8 mouse cellular contexts compared by ENCODE assay signal in the genomic region with DNA sequence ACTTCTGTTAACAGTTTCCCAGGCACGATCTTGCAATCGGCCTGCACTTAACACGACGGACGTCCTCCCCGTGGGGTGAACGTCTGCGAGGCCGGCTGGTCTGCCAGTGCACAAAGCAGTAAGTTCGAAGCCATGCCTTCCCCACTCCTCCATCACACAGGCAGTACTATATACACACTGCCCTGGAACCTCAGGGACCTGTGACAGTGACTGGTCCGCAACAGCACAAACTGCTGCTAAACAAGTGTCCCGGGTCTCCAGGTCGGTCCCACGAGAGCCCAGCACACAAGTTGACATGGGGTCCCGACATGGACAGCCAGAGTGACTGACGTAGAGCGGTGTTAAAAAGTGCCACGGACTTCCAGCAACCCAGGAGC. TPM values are rescaled to one million over a fixed set of nuclear protein-coding genes. Genes with fewer than 3 reads are reported as not detected.
DNase-seq lines count a peak whose midpoint lies in the region; ATAC-seq and TF ChIP-seq lines count a peak whose summit lies in the region.

No protein-coding gene starts in this region.

- no peaks in the 10 kb centered on the region for H3K9me3 ChIP-seq in kidney, embryonic 14.5 days (ENCODE audit: control insufficient read depth, low read length)

- H3K27me3 ChIP-seq in Patski, result no peaks in the 10 kb centered on the region
- H3K27me3 ChIP-seq in kidney, embryonic 14.5 days (ENCODE audit: control insufficient read depth, insufficient read depth, low read length), result no peaks in the 10 kb centered on the region

- TF ChIP-seq CTCF in gastrocnemius, adult 2 months (IDR thresholded peaks at IDR 0.05), result no peak
- no peak for TF ChIP-seq CTCF in Patski (IDR thresholded peaks at IDR 0.05)

- H3K27ac ChIP-seq in gastrocnemius, adult 2 months, result peak overlapping the region; percentile 93
- H3K27ac ChIP-seq in kidney, embryonic 14.5 days (ENCODE audit: low read depth, low read length), result peak overlapping the region; percentile 90
- H3K27ac ChIP-seq in macrophage, result peak overlapping the region; percentile 71

- H3K79me2 ChIP-seq in macrophage (ENCODE audit: inconsistent target), result peaks cover 26% of the 10 kb centered on the region

- intact Hi-C loops in gastrocnemius, adult 2 months (cut with DNase I), result loop anchor here (5.0 to 10.0 kb wide), 2 partner anchors 570 to 1383 kb away; partner anchors contain the start of genes Etv3 and Gatb

- H3K4me3 ChIP-seq in gastrocnemius, adult 2 months, result peak overlapping the region; percentile 98
- peak overlapping the region; percentile 98 for H3K4me3 ChIP-seq in kidney, embryonic 14.5 days (ENCODE audit: low read length)
- peak overlapping the region; percentile 98 for H3K4me3 ChIP-seq in macrophage (ENCODE audit: inconsistent target)

- POLR2A ChIA-PET in Patski (lab: Charles Lee), result no interaction called here

- DNase-seq in gastrocnemius, adult 2 months, result no peak
- DNase-seq in gastrocnemius, adult 18-20 months (ENCODE audit: low spot score), result no peak
- DNase-seq in Patski (ENCODE audit: low read depth, low spot score), result no peak
- peak; percentile 46 for DNase-seq in testis, postnatal 14 days (ENCODE audit: low spot score)
- no peak for DNase-seq in layer of hippocampus, adult 18-20 months (ENCODE audit: low spot score in 2 of 2)

- ATAC-seq in Patski, result peak; percentile 1
- 0 out of 2 replicates have a peak, but pooled peaks have one; percentile 5 for ATAC-seq in erythroid progenitor cell, adult 5-6 weeks (replicated peaks; ENCODE audit: low FRiP score, poor library complexity, severe bottlenecking)
- peak; percentile 40 for ATAC-seq in kidney, embryonic 14.5 days (ENCODE audit: low FRiP score, low TSS enrichment)

- H3K36me3 ChIP-seq in kidney, embryonic 14.5 days (ENCODE audit: control insufficient read depth, insufficient read depth, low read length), result peaks cover 45% of the 10 kb centered on the region
- H3K36me3 ChIP-seq in macrophage (ENCODE audit: inconsistent target), result peaks cover 38% of the 10 kb centered on the region; the same call in 1 of the 2 replicates

- H3K4me2 ChIP-seq in kidney, embryonic 14.5 days (replicated peaks; ENCODE audit: low read depth, low read length), result peak overlapping the region; percentile 89

- in situ Hi-C loops in Patski (cut with MboI; ENCODE audit: low pct_unique_long_range_greater_than_20kb), result loop anchor here (5.0 kb wide), 1 partner anchor 80 kb away; the partner anchor contains the start of gene Lrba

- peaks cover 6% of the 10 kb centered on the region; the same call in 1 of the 2 replicates for H3K4me1 ChIP-seq in kidney, embryonic 14.5 days (ENCODE audit: control insufficient read depth, insufficient read depth, low read length)

- peak overlapping the region; percentile 97 for H3K9ac ChIP-seq in kidney, embryonic 14.5 days (ENCODE audit: low read depth, low read length)

- CTCF ChIA-PET in Patski (lab: Charles Lee), result interaction anchor here (0.9 to 1.2 kb wide), 2 partner anchors 12 to 80 kb away, joined by 3 to 6 read pairs; no protein-coding TSS in a partner anchor

- WGBS in kidney, embryonic 14.5 days, result under 1% methylated on average over 18 of the region's 18 CpGs
- WGBS in macrophage (ENCODE audit: missing documents), result 0% methylated on average over 18 of the region's 18 CpGs

RNA-seq across cellular contexts. Expression of gene Rps3a1, which starts 0.6 kb away (rescaled TPM):
- total RNA-seq in gastrocnemius, adult 2 months (2021), result 100 to 1,000 TPM; 405 to 499 TPM
- total RNA-seq in gastrocnemius, adult 18-20 months (2021), result 100 to 1,000 TPM; 426 to 436 TPM
- 1,398 TPM for polyA plus RNA-seq in Patski (2021)
- total RNA-seq in erythroid progenitor cell, adult 5-6 weeks (2015; ENCODE audit: low replicate concordance), result 1,143 and 1,236 TPM in 2 replicates
- 1,103 and 1,193 TPM in 2 replicates for total RNA-seq in erythroid progenitor cell, adult 5-6 weeks (2017; ENCODE audit: low replicate concordance)
- polyA plus RNA-seq in kidney, embryonic 14.5 days (2014; fragmentation: Nextera tagmentation; extraction: Ambion mirVana), result 1,488 and 1,909 TPM in 2 replicates
- 100 to 1,000 TPM in 1 of 26 experiments, 10 to 100 TPM in 25; 25.2 to 226 (median 42.1) TPM for total RNA-seq in macrophage (2018; cell fraction: chromatin; rRNA removed)
- total RNA-seq in macrophage (2018; cell fraction: cytosol; rRNA removed), result 1,000 to 10,000 TPM in 13 of 26 experiments, 100 to 1,000 TPM in 13; 702 to 1,793 (median 977) TPM
- 100 to 1,000 TPM; 123 to 276 (median 187) TPM for total RNA-seq in macrophage (2018; cell fraction: nucleus; rRNA removed)
- polyA plus RNA-seq in macrophage (2018), result 1,233 to 1,328 TPM (median 1,244 TPM) in 3 replicates
- total RNA-seq in layer of hippocampus, adult 18-20 months (2021), result 100 to 1,000 TPM; 445 to 459 TPM
